Mouse (Mus musculus) stomach, postnatal 0 days (tissue): ENCODE measurements around the gene Tmem140. TPM values are rescaled to one million over a fixed set of nuclear protein-coding genes. Genes with fewer than 3 reads are reported as not detected.

ENCODE experiments used
- ATAC-seq: fragments of 200-750 bp; cut with Nextera tagmentation; 2 replicates; pipeline ENCODE4 v1.8.0; 2017; ENCODE audit not compliant: low FRiP score, low TSS enrichment
- DNase-seq: peaks from one replicate; pipeline ENCODE4 v3.0.0-alpha.2; 2016; ENCODE audit warnings: low spot score
- H3K27ac ChIP-seq: fragments of 300-500 bp; sonication (generic); replicated peaks from 2 replicates; pipeline ENCODE4 v1.5.1; 2014; ENCODE audit warnings: mild to moderate bottlenecking, control low read depth
- H3K27me3 ChIP-seq: fragments of 300-500 bp; sonication (generic); 2 replicates; pipeline ENCODE4 v1.6.1; 2014; ENCODE audit warnings: low read length; ENCODE audit not compliant: control insufficient read depth, insufficient read depth
- H3K36me3 ChIP-seq: fragments of 300-500 bp; sonication (generic); 2 replicates; pipeline ENCODE4 v1.6.1; 2014; ENCODE audit warnings: low read length, mixed read lengths; ENCODE audit not compliant: control insufficient read depth, insufficient read depth
- H3K4me1 ChIP-seq: fragments of 300-500 bp; sonication (generic); replicated peaks from 2 replicates; pipeline ENCODE4 v1.6.1; 2014; ENCODE audit warnings: antibody characterized with exemption; ENCODE audit not compliant: control insufficient read depth, insufficient read depth
- H3K4me2 ChIP-seq: fragments of 300-500 bp; sonication (generic); replicated peaks from 2 replicates; pipeline ENCODE4 v1.6.1; 2014; ENCODE audit warnings: low read depth, mild to moderate bottlenecking, control low read depth, moderate library complexity
- H3K4me3 ChIP-seq: fragments of 300-500 bp; sonication (generic); 2 replicates; pipeline ENCODE4 v1.5.1; 2014; ENCODE audit warnings: low read depth, low read length, control low read depth
- H3K9ac ChIP-seq: fragments of 300-500 bp; sonication (generic); 2 replicates; pipeline ENCODE4 v1.6.1; 2014; ENCODE audit warnings: mild to moderate bottlenecking, low read length, control low read depth, mixed read lengths
- H3K9me3 ChIP-seq: fragments of 300-500 bp; sonication (generic); 2 replicates; pipeline ENCODE4 v1.6.1; 2016; ENCODE audit warnings: low read length; ENCODE audit not compliant: control insufficient read depth
- CTCF ChIP-seq: IDR thresholded peaks from 2 replicates; pipeline ENCODE4 v1.5.1; 2016; ENCODE audit warnings: antibody characterized with exemption, low read depth, mild to moderate bottlenecking, moderate library complexity
- EP300 ChIP-seq: optimal IDR thresholded peaks from 2 replicates; pipeline ENCODE3; 2016; ENCODE audit warnings: antibody characterized with exemption
- WGBS: fragments of 180-500 bp; shearing (Covaris S2); extraction: QIAGEN DNeasy Blood & Tissue Kit; methylation state at CpG from one replicate; pipeline ENCODE4 v1.1.7; 2014; 5-methylcytosine and 5-hydroxymethylcytosine counted together
- polyA plus RNA-seq: library from polyadenylated mRNA; unstranded; fragments of >200 nt; fragmentation: Nextera tagmentation; extraction: Ambion mirVana; gene quantifications from 2 replicates; pipeline ENCODE4 v1.2.1, GENCODE M21; 2015

Tmem140 gene
- polyA plus RNA-seq, 1 experiment from 2014 or later = 8.3 TPM

GRCm38 (mm10) chr6:34872871-34873270, 9.9 kb downstream of the Tmem140 start:
- Histone ChIP-seq H3K36me3 (no peaks in the 10 kb centered on the region), H3K9me3 (no peaks in the 10 kb centered on the region), H3K4me1 (peaks cover 7% of the 10 kb centered on the region; the same call in 1 of the 2 replicates), H3K9ac (no peak overlapping the region), H3K27me3 (no peaks in the 10 kb centered on the region), H3K4me3 (no peak overlapping the region), H3K4me2 (no peak overlapping the region), H3K27ac (no peak overlapping the region)
- 77% methylated on average over 10 of the region's 10 CpGs for WGBS
- DNase-seq = no peak
- no peak for TF ChIP-seq EP300
- no peak for TF ChIP-seq CTCF
- no peak for ATAC-seq

- Histone ChIP-seq H3K9ac (no peak overlapping the region), H3K4me3 (no peak overlapping the region), H3K27ac (peak overlapping the region; percentile 67), H3K9me3 (no peaks in the 10 kb centered on the region), H3K36me3 (no peaks in the 10 kb centered on the region), H3K27me3 (no peaks in the 10 kb centered on the region), H3K4me2 (0 out of 2 replicates have a peak overlapping the region, but pooled peaks have one; percentile 2), H3K4me1 (peaks cover 7% of the 10 kb centered on the region; the same call in 1 of the 2 replicates)
- WGBS = 64% methylated on average over 21 of the region's 21 CpGs
- DNase-seq (no peak), ATAC-seq (no peak)
- peak; percentile 46 for TF ChIP-seq CTCF
- TF ChIP-seq EP300 = no peak
These were observed 11.4 kb downstream of the Tmem140 start for GRCm38 (mm10) chr6:34874101-34874921.

- Histone ChIP-seq H3K4me2 (no peak overlapping the region), H3K9ac (no peak overlapping the region), H3K27ac (peak overlapping the region; percentile 67)
These were observed 12.4 kb downstream of the Tmem140 start for GRCm38 (mm10) chr6:34875268-34875761.

GRCm38 (mm10) chr6:34875966-34876834, 13.3 kb downstream of the Tmem140 start:
- peak; percentile 52 for TF ChIP-seq CTCF
- TF ChIP-seq EP300 = no peak
- WGBS = 58% methylated on average over 12 of the region's 12 CpGs
- ATAC-seq (peak; percentile 11; the same call in 1 of the 2 replicates), DNase-seq (peak; percentile 47)
- H3K27ac ChIP-seq = peak overlapping the region; percentile 65
- no peak overlapping the region; the same call in 1 of the 2 replicates for H3K9ac ChIP-seq
- no peaks in the 10 kb centered on the region; the same call in 1 of the 2 replicates for H3K36me3 ChIP-seq
- H3K4me3 ChIP-seq = no peak overlapping the region
- H3K27me3 ChIP-seq = no peaks in the 10 kb centered on the region
- no peak overlapping the region for H3K4me2 ChIP-seq
- no peaks in the 10 kb centered on the region for H3K9me3 ChIP-seq
- peaks cover 7% of the 10 kb centered on the region; the same call in 1 of the 2 replicates for H3K4me1 ChIP-seq

More at GRCm38 (mm10) chr6:34875268-34875761, 12.4 kb downstream of the Tmem140 start:
- TF ChIP-seq EP300 (no peak), CTCF (no peak)
- Histone ChIP-seq H3K9me3 (no peaks in the 10 kb centered on the region), H3K4me1 (peaks cover 7% of the 10 kb centered on the region; the same call in 1 of the 2 replicates), H3K36me3 (no peaks in the 10 kb centered on the region), H3K27me3 (no peaks in the 10 kb centered on the region), H3K4me3 (no peak overlapping the region)
- 89% methylated on average over 15 of the region's 15 CpGs for WGBS
- ATAC-seq (no peak), DNase-seq (no peak)

- Histone ChIP-seq H3K9me3 (no peaks in the 10 kb centered on the region), H3K36me3 (no peaks in the 10 kb centered on the region; the same call in 1 of the 2 replicates), H3K27me3 (no peaks in the 10 kb centered on the region), H3K4me3 (no peak overlapping the region), H3K4me2 (peak overlapping the region; percentile 58), H3K27ac (peak overlapping the region; percentile 30; the same call in 1 of the 2 replicates), H3K4me1 (peaks cover 7% of the 10 kb centered on the region; the same call in 1 of the 2 replicates), H3K9ac (no peak overlapping the region)
- TF ChIP-seq EP300 (no peak), CTCF (no peak)
- ATAC-seq (no peak), DNase-seq (no peak)
- 23% methylated on average over 2 of the region's 2 CpGs for WGBS
These were observed 13.8 kb downstream of the Tmem140 start for GRCm38 (mm10) chr6:34876835-34877156.
